Mouse (Mus musculus) ES-E14 (cell line): ENCODE measurements around the gene Urah.

ENCODE experiments used
- CHD2 ChIP-seq: IDR thresholded peaks from 2 replicates; pipeline ENCODE4 v1.6.1; 2014; ENCODE audit warnings: mild to moderate bottlenecking, low read depth, low read length, inconsistent platforms
- MAFK ChIP-seq: IDR thresholded peaks from 2 replicates; pipeline ENCODE4 v1.6.1; 2014; ENCODE audit warnings: mild to moderate bottlenecking, low read depth, low read length, inconsistent platforms; ENCODE audit not compliant: insufficient read depth

DNA sequence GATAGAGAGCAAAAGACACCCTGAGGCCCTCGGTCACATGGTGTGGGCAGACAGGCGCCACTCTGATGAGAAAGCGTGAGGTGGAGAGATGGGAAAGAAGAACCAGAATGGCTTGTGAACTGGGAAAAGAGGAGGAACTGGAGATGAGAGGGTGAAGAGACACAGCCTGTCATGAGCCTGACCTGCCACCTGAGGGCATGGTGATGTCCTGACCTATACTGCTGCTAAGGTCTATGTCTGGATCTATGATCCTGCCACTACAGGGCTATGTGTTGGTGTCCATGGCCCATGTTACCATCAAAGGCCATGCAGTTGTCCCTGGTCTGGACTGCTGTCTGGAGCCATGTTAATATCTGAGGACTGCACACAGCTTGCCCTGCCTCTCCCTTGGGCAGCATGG is 37.2 kb upstream of the Urah start:
- TF ChIP-seq MAFK (no peak), CHD2 (no peak)
